Mouse (Mus musculus): ENCODE data around the gene Epyc. TPM values are rescaled to one million over a fixed set of nuclear protein-coding genes. Genes with fewer than 3 reads are reported as not detected.
"Not testable (repeated sequence)": the region's sequence is repeated elsewhere in the genome, so short reads cannot be mapped to it uniquely, and the experiment has no call there.

Gene Epyc
- total and polyA plus RNA-seq, 3 experiments = 0.05 TPM; not detected in 2

DNA sequence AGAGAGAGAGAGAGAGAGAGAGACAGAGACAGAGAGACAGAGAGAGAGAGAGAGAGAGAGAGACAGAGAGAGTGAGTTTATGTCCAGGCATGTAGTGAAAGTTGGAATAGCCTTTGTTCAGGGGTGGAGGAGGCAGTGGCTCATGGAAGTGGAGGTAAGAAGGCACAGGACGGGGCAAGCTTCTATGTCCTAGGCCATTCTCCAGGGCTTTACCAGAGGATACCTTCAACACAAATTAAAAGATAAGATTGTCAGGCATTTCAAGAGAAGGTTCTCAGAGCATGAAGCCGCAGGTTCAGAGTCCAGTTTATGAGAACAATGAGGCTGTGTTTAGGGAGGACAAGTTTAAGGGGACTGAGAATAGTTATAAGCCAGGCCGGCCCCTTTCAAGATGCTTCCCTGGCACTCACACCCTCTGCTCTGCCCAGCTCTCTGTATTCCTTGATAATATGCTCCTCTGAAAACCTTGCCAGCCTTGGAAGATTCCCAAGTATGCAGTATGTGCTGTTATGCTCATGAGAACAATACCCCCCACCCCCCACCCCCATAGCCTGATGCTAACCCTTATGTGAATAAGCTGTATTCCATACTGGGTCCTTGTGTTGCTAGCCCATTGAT is 71.5 kb downstream of the Epyc start:
- no peaks in the 10 kb centered on the region for H3K9me3 ChIP-seq (replicated peaks)
- H3K4me3 ChIP-seq (ENCODE audit: low read depth, low read length) = no peak overlapping the region
- H3K36me3 ChIP-seq (replicated peaks) = no peaks in the 10 kb centered on the region
- no peak for TF ChIP-seq GATA2 (IDR thresholded peaks at IDR 0.05; ENCODE audit: borderline replicate concordance, low read depth, low read length)
- no peak for TF ChIP-seq GATA1 (IDR thresholded peaks at IDR 0.05; ENCODE audit: borderline replicate concordance, low read length)
- no peak for TF ChIP-seq POLR2AphosphoS5 (IDR thresholded peaks at IDR 0.05; ENCODE audit: insufficient replicate concordance, low read depth, low read length)
- no peak for TF ChIP-seq TAL1 (conservative IDR thresholded peaks at IDR 0.05; ENCODE audit: low read depth, low read length)
- TF ChIP-seq CTCF (IDR thresholded peaks at IDR 0.05; ENCODE audit: low read depth, low read length) = no peak
- ATAC-seq (ENCODE audit: extremely low read depth, insufficient number of reproducible peaks, low FRiP score, poor library complexity, severe bottlenecking) = no peak
- H3K4me1 ChIP-seq (ENCODE audit: insufficient read depth, low read depth, low read length) = no peaks in the 10 kb centered on the region
- no peak for DNase-seq (ENCODE audit: low spot score)
- no peaks in the 10 kb centered on the region for H3K27me3 ChIP-seq (ENCODE audit: insufficient read depth, low read length)

DNA sequence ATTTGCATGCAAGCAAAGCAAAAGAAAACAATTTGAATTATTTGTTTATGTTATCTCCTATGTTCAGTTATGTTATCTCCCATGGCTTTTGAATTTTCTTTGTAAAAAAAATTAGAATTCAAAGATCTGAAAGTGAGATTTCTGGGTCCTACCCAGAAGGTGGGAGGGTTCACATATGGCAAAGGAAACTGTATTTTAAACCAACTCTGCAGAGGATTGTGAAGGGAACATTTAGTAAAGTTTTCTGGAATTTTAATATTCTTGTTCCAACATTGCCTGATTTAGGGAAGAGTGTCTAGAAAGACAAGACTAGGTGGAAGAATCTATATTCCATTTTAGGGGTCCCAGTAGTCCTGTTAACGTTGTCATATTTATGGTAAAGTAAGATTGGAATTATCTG is 73.4 kb downstream of the Epyc start:
- DNase-seq (ENCODE audit: low spot score) (no peak), ATAC-seq (ENCODE audit: extremely low read depth, insufficient number of reproducible peaks, low FRiP score, poor library complexity, severe bottlenecking) (no peak)
- Histone ChIP-seq H3K9me3 (replicated peaks) (0 out of 2 replicates have a peak, but pooled peaks cover under 1% of the 10 kb centered on the region), H3K4me3 (ENCODE audit: low read depth, low read length) (no peak overlapping the region), H3K27me3 (ENCODE audit: insufficient read depth, low read length) (no peaks in the 10 kb centered on the region), H3K36me3 (replicated peaks) (no peaks in the 10 kb centered on the region), H3K4me1 (ENCODE audit: insufficient read depth, low read depth, low read length) (no peaks in the 10 kb centered on the region)
- no peak for TF ChIP-seq POLR2AphosphoS5 (IDR thresholded peaks at IDR 0.05; ENCODE audit: insufficient replicate concordance, low read depth, low read length)
- TF ChIP-seq GATA1 (IDR thresholded peaks at IDR 0.05; ENCODE audit: borderline replicate concordance, low read length) = no peak
- no peak for TF ChIP-seq TAL1 (conservative IDR thresholded peaks at IDR 0.05; ENCODE audit: low read depth, low read length)
- TF ChIP-seq GATA2 (IDR thresholded peaks at IDR 0.05; ENCODE audit: borderline replicate concordance, low read depth, low read length) = no peak
- no peak for TF ChIP-seq CTCF (IDR thresholded peaks at IDR 0.05; ENCODE audit: low read depth, low read length)

DNA sequence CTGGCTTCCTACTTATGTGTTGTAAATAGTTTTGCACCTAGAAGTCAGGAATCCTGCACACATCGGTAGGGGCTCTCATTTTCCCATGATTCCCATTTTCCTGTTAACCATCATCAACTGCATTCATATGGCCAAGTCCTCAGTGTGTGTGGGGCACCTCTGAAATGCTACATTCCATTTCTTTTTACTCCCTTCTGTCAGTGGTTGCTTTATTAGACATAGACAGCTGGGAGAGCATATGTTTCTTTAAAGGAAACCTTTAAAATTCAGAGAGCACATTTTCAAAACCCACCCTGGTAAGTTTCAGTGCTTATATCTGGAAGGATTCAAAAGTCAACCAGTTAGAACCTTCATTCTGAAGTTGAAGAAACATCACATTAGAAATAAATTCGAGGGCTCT is 74.2 kb downstream of the Epyc start:
- no peaks in the 10 kb centered on the region for H3K27me3 ChIP-seq (ENCODE audit: insufficient read depth, low read length)
- no peaks in the 10 kb centered on the region for H3K4me1 ChIP-seq (ENCODE audit: insufficient read depth, low read depth, low read length)
- ATAC-seq (ENCODE audit: extremely low read depth, insufficient number of reproducible peaks, low FRiP score, poor library complexity, severe bottlenecking) (no peak), DNase-seq (ENCODE audit: low spot score) (no peak)
- no peak for TF ChIP-seq TAL1 (conservative IDR thresholded peaks at IDR 0.05; ENCODE audit: low read depth, low read length)
- no peak for TF ChIP-seq GATA1 (IDR thresholded peaks at IDR 0.05; ENCODE audit: borderline replicate concordance, low read length)
- TF ChIP-seq POLR2AphosphoS5 (IDR thresholded peaks at IDR 0.05; ENCODE audit: insufficient replicate concordance, low read depth, low read length) = no peak
- TF ChIP-seq GATA2 (IDR thresholded peaks at IDR 0.05; ENCODE audit: borderline replicate concordance, low read depth, low read length) = no peak
- no peak for TF ChIP-seq CTCF (IDR thresholded peaks at IDR 0.05; ENCODE audit: low read depth, low read length)
- no peak overlapping the region for H3K4me3 ChIP-seq (ENCODE audit: low read depth, low read length)
- H3K9me3 ChIP-seq (replicated peaks) = peaks cover 6% of the 10 kb centered on the region; the same call in 1 of the 2 replicates
- no peaks in the 10 kb centered on the region for H3K36me3 ChIP-seq (replicated peaks)

DNA sequence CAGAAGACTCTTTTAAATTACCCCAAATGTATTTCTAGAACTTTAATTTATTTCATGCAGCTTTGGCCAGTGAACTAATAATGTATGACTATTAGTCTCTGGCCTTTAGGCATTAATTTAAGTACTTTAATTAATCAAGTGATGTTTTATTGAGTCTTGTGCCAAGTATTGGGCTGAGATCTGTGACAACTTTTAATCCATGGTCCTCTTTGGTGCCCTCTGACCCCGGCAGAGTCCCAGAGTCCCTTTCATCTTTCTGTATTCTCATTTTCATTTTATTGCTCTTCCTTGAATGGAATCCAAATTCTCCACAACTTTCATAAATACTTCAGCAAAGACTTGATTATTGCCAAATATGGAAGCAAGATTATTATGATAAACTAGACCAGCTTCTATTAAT is 76.8 kb downstream of the Epyc start:
- Histone ChIP-seq H3K36me3 (replicated peaks) (no peaks in the 10 kb centered on the region), H3K4me1 (ENCODE audit: insufficient read depth, low read depth, low read length) (no peaks in the 10 kb centered on the region), H3K27me3 (ENCODE audit: insufficient read depth, low read length) (no peaks in the 10 kb centered on the region), H3K9me3 (replicated peaks) (peaks cover 6% of the 10 kb centered on the region; the same call in 1 of the 2 replicates), H3K4me3 (ENCODE audit: low read depth, low read length) (no peak overlapping the region)
- TF ChIP-seq CTCF (IDR thresholded peaks at IDR 0.05; ENCODE audit: low read depth, low read length) = no peak
- TF ChIP-seq POLR2AphosphoS5 (IDR thresholded peaks at IDR 0.05; ENCODE audit: insufficient replicate concordance, low read depth, low read length) = no peak
- TF ChIP-seq TAL1 (conservative IDR thresholded peaks at IDR 0.05; ENCODE audit: low read depth, low read length) = no peak
- TF ChIP-seq GATA2 (IDR thresholded peaks at IDR 0.05; ENCODE audit: borderline replicate concordance, low read depth, low read length) = no peak
- TF ChIP-seq GATA1 (IDR thresholded peaks at IDR 0.05; ENCODE audit: borderline replicate concordance, low read length) = no peak
- DNase-seq (ENCODE audit: low spot score) = no peak
- no peak for ATAC-seq (ENCODE audit: extremely low read depth, insufficient number of reproducible peaks, low FRiP score, poor library complexity, severe bottlenecking)

DNA sequence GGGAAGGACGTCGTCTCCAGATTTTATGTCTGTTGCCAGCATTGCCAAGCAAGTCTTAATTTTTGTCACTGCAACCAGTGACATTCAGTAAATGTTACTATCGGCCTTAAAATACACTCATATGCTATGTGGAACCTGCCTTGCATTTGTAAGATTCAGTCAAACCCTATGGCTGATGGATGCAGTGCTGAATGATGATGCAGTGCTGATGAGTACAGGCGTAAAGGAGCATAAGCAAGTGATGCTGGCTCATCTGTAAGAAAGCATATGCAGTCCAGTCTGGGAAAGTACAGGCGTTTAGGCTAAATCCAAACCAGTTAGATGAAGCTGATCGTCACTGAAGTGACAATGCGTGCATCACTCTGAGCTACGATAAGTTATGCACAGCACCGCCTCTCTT is 78.8 kb downstream of the Epyc start:
- no peaks in the 10 kb centered on the region for H3K4me1 ChIP-seq (ENCODE audit: insufficient read depth, low read depth, low read length)
- no peaks in the 10 kb centered on the region for H3K36me3 ChIP-seq (replicated peaks)
- H3K9me3 ChIP-seq (replicated peaks) = peaks cover 6% of the 10 kb centered on the region; the same call in 1 of the 2 replicates
- DNase-seq (ENCODE audit: low spot score) = no peak
- no peak overlapping the region for H3K4me3 ChIP-seq (ENCODE audit: low read depth, low read length)
- no peaks in the 10 kb centered on the region for H3K27me3 ChIP-seq (ENCODE audit: insufficient read depth, low read length)
- no peak for ATAC-seq (ENCODE audit: extremely low read depth, insufficient number of reproducible peaks, low FRiP score, poor library complexity, severe bottlenecking)
- TF ChIP-seq GATA1 (IDR thresholded peaks at IDR 0.05; ENCODE audit: borderline replicate concordance, low read length) (no peak), POLR2AphosphoS5 (IDR thresholded peaks at IDR 0.05; ENCODE audit: insufficient replicate concordance, low read depth, low read length) (no peak)

DNA sequence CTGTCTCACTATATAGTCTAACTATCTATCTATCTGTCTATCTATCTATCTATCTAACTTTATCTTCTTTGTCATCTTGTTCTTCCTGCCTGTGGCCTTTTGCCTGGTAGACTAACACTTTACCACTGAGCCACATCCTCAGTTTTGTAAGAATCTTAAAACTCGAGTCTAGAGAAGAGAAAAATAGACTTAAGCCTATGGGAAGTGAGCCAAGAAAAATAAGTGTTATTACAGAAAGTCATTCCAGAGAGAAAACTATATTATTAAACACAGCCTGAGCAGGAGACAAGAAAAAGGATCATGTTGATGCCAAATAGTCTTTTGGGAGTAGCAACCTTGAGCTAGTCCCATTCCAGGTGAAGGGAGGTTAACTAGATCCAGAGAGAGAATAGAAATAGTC is 82.1 kb downstream of the Epyc start:
- TF ChIP-seq CTCF (IDR thresholded peaks at IDR 0.05; ENCODE audit: low read depth, low read length) (no peak), GATA1 (IDR thresholded peaks at IDR 0.05; ENCODE audit: borderline replicate concordance, low read length) (no peak), GATA2 (IDR thresholded peaks at IDR 0.05; ENCODE audit: borderline replicate concordance, low read depth, low read length) (no peak), POLR2AphosphoS5 (IDR thresholded peaks at IDR 0.05; ENCODE audit: insufficient replicate concordance, low read depth, low read length) (no peak), TAL1 (conservative IDR thresholded peaks at IDR 0.05; ENCODE audit: low read depth, low read length) (no peak)
- Histone ChIP-seq H3K36me3 (replicated peaks) (no peaks in the 10 kb centered on the region), H3K27me3 (ENCODE audit: insufficient read depth, low read length) (no peaks in the 10 kb centered on the region), H3K4me1 (ENCODE audit: insufficient read depth, low read depth, low read length) (no peaks in the 10 kb centered on the region), H3K9me3 (replicated peaks) (peaks cover 11% of the 10 kb centered on the region; the same call in 1 of the 2 replicates), H3K4me3 (ENCODE audit: low read depth, low read length) (no peak overlapping the region)
- no peak for DNase-seq (ENCODE audit: low spot score)
- no peak for ATAC-seq (ENCODE audit: extremely low read depth, insufficient number of reproducible peaks, low FRiP score, poor library complexity, severe bottlenecking)

DNA sequence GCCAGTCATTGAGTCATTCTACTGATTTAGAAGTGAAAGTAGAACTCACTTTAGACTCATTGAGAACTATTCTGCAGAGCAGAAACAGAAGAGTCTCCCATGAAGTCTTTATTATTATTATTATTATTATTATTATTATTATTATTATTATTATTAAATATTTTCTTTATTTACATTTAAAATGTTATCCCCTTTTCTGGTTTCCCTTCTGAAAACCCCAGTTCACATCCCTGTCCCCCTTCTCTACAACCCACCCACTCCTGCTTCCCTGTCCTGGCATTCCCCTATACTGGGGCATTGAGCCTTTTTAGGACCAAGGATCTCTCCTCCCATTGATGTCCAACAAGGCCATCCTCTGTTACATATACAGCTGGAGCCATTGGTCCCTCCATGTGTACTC is 82.8 kb downstream of the Epyc start, which contains the start of gene C030005K15Rik:
Gene C030005K15Rik, minus strand, starts transcription at position 101 of the 400 bp plus-strand sequence.
- not testable (repeated sequence) for DNase-seq (ENCODE audit: low spot score); ATAC-seq (ENCODE audit: extremely low read depth, insufficient number of reproducible peaks, low FRiP score, poor library complexity, severe bottlenecking); H3K4me1 ChIP-seq (ENCODE audit: insufficient read depth, low read depth, low read length); H3K4me3 ChIP-seq (ENCODE audit: low read depth, low read length); H3K36me3 ChIP-seq (replicated peaks); H3K27me3 ChIP-seq (ENCODE audit: insufficient read depth, low read length)
- H3K9me3 ChIP-seq (replicated peaks) = peaks cover 11% of the 10 kb centered on the region; the same call in 1 of the 2 replicates

Measured in G1E (cell line).